Mouse (Mus musculus) lung, adult 2 months (tissue): ENCODE data around the gene Clec16a. TPM values are rescaled to one million over a fixed set of nuclear protein-coding genes. Genes with fewer than 3 reads are reported as not detected.

Source experiments
- DNase-seq: peaks from one replicate; pipeline ENCODE4 v3.0.0; 2022
- H3K4me1 ChIP-seq: fragments of 200-500 bp; 2 replicates; pipeline ENCODE4 v1.6.1; 2011; ENCODE audit warnings: low read length; ENCODE audit not compliant: control insufficient read depth, insufficient read depth
- H3K4me3 ChIP-seq: fragments of 200-500 bp; replicated peaks from 2 replicates; pipeline ENCODE3; 2011; ENCODE audit warnings: low read depth, mild to moderate bottlenecking, control low read depth, low read length; ENCODE audit errors: extremely low read depth
- CTCF ChIP-seq: fragments of 200-500 bp; IDR thresholded peaks from 2 replicates; pipeline ENCODE4 v1.5.1; 2011; ENCODE audit warnings: mild to moderate bottlenecking, low read length, control low read depth; ENCODE audit not compliant: insufficient read depth
- POLR2A ChIP-seq: fragments of 200-500 bp; IDR thresholded peaks from 2 replicates; pipeline ENCODE4 v1.6.1; 2011; ENCODE audit warnings: low read depth, mild to moderate bottlenecking, control low read depth, low read length, borderline replicate concordance; ENCODE audit errors: extremely low read depth
- WGBS: fragments of 180-500 bp; shearing (Covaris S2); methylation state at CpG from one replicate; pipeline ENCODE4 v1.1.7; 2018; 5-methylcytosine and 5-hydroxymethylcytosine counted together
- polyA plus RNA-seq: library from polyadenylated mRNA; depleted of rRNA; stranded (reverse); fragments of >200 nt; gene quantifications from 2 replicates; pipeline ENCODE4 v1.2.3, GENCODE M21; 2012

Gene Clec16a
- polyA plus RNA-seq, 1 experiment = 18.3 TPM

DNA sequence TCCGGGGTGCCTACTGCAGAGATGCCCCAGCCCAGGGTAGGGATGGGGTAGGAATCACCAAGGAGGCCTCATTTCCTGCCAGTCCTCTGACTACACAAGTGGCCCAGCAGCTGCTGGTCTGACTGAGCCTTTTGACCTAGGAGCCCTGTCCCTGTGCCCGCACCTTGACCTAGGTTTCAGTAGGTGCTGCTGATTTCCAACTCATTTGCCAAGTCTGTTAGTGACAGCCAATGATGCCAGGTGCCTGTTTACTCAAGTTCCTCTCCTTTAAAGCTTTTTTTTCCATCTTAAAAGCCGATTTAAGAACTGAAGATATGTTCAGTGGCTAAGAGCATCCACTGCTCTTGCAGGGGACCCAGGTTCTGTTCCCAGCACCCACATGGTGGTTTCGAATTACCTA, 11.4 kb upstream of the Clec16a start:
- Histone ChIP-seq H3K4me3 (no peak overlapping the region), H3K4me1 (0 out of 2 replicates have a peak, but pooled peaks cover 2% of the 10 kb centered on the region)
- DNase-seq = no peak
- WGBS = 91% methylated on average over 4 of the region's 4 CpGs
- TF ChIP-seq POLR2A = no peak
- no peak for TF ChIP-seq CTCF

DNA sequence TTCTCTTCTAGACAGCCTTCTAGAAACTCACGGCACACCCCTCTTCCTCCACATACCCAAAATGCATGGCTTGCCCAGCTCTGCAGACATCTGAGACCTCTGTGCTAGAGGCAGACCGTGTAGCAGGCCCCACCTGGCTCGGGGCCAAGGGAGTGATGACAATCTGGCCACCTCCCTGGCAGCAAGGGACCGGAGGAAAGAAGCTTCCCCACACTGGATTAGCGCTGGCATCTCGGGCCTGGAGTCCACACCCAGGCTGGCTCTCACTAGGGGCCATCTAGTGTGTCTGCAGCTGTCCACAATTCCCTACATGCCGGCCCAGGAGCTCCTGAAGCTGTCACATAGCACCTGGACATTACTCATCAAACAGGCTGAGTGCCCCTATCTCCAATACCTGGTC, 10.6 kb upstream of the Clec16a start:
- 64% methylated on average over 7 of the region's 7 CpGs for WGBS
- H3K4me1 ChIP-seq = 0 out of 2 replicates have a peak, but pooled peaks cover 6% of the 10 kb centered on the region
- DNase-seq = no peak
- no peak for TF ChIP-seq CTCF
- TF ChIP-seq POLR2A = no peak
- no peak overlapping the region for H3K4me3 ChIP-seq

DNA sequence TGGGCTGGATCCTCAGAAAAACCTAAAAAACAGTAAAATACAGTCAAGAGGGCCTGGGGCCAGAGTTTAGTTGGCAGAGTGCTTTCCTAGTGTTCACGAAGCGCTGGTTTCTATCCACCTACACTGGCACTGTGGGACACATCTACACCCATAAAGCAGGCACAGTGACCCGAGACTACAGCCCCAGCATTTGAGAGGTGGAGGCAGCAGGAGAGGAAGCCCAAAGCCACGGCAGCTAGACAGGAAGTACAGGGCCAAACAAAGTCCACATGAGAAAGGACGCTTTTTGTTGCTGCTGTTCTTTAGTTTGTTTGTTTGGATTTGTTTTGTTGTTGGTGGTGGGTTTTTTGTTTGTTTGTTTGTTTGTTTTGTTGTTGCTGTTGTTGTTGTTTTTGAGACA, 8.8 kb upstream of the Clec16a start:
- 53% methylated on average over 5 of the region's 5 CpGs for WGBS
- Histone ChIP-seq H3K4me3 (no peak overlapping the region), H3K4me1 (peaks cover 10% of the 10 kb centered on the region; the same call in 1 of the 2 replicates)
- no peak for DNase-seq
- no peak for TF ChIP-seq POLR2A

DNA sequence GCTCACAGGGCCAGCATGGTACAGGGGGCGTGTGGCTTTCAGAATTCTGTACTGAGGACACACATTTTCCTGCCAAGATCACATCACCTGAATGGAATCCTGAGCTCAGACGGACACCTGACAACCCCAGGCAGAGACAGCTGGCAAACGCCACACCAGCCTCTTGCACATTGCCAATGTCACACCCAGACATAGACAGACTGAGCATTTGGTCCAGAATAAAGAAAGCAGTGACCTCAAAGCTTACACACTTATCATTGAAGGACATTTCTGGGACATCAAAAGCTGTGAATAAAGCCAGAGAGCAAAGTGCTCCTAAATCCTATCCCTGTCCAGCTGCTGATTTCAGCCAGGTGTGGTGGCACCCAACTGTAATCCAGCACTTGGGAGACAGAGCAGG, 8.2 kb upstream of the Clec16a start:
- DNase-seq = no peak
- peaks cover 10% of the 10 kb centered on the region; the same call in 1 of the 2 replicates for H3K4me1 ChIP-seq
- H3K4me3 ChIP-seq = no peak overlapping the region
- 69% methylated on average over 3 of the region's 3 CpGs for WGBS
- TF ChIP-seq CTCF = no peak

DNA sequence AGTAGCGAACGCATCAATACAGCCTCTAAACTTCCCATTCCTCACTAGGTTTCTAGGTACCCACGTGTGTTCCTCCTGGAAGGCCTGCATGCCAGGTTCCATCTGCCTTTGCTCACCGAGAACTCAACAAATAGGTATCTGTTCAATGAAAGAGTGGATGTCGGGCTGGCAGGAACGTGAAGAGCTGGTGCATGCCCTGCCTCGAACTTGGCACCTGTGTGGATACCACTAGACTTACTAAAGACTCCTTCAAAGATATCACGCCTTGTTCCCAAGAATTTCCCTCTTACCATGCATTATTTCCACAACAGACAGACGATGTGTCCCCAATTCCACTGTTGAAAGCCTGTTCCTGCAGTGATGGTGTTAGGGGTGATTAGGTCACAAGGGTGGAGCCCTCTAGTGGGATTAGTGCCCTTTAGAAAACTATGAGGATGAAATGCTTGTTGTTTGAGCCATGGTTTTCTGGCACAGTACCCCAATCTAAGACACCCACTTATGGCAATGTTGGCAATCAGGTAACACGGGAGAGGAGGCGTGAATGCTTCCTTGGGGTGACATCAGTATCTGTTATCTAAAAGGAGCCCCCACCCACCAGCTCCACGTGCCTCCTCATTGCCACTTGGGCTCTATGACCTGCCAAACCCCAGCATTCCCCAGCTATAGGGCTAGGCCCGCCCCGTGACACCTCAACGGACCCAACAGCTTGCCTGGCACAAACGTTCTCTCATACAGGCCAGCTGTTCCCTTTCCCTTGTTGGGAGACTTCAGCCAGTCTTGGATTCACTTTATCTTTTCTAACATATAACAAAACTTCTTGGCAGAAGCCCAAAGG, 4.2 kb upstream of the Clec16a start:
- Histone ChIP-seq H3K4me3 (peak overlapping the region; percentile 74), H3K4me1 (peaks cover 12% of the 10 kb centered on the region; the same call in 1 of the 2 replicates)
- TF ChIP-seq POLR2A (no peak), CTCF (no peak)
- WGBS = 46% methylated on average over 16 of the region's 16 CpGs
- DNase-seq = no peak

DNA sequence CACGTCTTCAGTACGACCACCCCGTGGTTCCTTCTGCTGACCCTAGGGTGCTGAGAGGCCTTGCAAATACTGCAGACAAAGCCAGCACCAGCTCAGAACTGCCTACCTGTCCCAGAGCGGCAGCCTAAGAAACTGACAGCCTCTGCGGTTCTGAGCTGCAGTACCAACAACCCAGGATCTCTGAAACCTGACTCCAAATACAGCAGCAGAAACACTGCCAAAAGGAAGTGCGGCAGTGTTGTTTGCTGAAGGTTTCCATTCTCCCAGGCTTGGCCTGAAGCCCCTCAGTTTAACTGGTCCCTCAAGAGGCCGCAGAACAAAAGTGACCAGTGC, 3.6 kb upstream of the Clec16a start:
- TF ChIP-seq CTCF = no peak
- TF ChIP-seq POLR2A = no peak
- whole genome bisulfite sequencing = 6% methylated on average over 7 of the region's 7 CpGs
- peaks cover 15% of the 10 kb centered on the region for H3K4me1 ChIP-seq
- peak overlapping the region; percentile 74 for H3K4me3 ChIP-seq
- DNase-seq = peak; percentile 34

DNA sequence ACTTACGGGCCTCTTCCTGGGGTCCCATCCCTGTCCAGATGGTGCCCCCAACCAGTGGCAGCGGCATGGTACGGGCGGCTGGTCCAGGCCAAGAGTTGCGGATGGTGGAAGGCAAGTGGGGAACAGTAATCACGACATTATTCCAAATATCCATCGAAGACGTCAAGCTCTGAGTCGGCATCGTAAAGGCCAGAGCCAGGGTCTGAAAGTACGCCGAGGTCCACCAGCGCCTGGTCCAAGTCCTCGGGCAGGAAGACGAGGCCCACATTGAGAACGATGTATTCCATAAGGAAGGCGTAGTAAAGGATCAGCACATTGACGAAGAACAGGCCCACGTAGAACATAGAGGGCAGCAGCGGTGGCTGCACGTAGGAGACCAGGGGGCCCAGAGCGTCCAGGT, 2.9 kb upstream of the Clec16a start:
- Histone ChIP-seq H3K4me1 (peaks cover 15% of the 10 kb centered on the region), H3K4me3 (peak overlapping the region; percentile 74)
- DNase-seq = peak; percentile 44
- WGBS = 4% methylated on average over 22 of the region's 22 CpGs
- TF ChIP-seq POLR2A (no peak), CTCF (no peak)

DNA sequence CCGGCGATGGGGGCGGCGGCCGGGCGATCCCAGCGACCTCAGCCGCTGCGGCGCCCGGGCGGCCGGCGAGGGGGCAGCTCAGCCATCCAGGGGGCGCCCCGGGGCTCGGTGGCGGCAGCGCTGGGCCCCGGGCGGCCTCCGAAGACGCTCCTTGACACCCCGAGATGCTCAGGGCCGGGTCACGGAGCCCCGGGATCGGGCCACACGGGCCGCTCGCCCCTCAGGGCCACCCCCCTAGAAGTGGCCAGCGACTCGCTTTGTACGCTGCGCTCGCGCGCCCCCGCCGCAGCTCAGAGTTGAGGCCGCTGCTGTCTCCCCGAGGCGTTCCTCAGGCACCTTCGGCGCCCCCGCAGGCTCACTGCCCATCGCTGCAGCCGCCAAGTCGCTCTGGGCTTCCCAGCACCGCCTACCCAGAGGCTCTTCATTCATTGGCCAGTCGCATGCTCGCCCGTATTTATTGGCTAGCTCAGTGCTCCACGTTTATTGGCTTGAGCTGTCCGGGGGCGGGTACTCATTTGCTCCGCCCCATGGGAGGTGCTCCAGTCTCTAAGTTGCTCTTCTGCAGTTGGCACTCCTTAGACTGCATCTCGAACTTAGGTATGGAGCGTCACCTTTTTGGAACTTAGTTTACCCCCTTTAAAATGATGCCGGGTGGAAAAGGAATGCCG, 2.3 kb upstream of the Clec16a start, which contains the start of gene Dexi:
Gene Dexi, minus strand, starts transcription at position 357 of the 668 bp plus-strand sequence.
- TF ChIP-seq CTCF = no peak
- peak; percentile 94 for TF ChIP-seq POLR2A
- Histone ChIP-seq H3K4me3 (peak within 1 kb of the TSS; percentile 74), H3K4me1 (peaks cover 15% of the 10 kb centered on the region)
- DNase-seq = peak; percentile 90
- WGBS = under 1% methylated on average over 60 of the region's 61 CpGs

DNA sequence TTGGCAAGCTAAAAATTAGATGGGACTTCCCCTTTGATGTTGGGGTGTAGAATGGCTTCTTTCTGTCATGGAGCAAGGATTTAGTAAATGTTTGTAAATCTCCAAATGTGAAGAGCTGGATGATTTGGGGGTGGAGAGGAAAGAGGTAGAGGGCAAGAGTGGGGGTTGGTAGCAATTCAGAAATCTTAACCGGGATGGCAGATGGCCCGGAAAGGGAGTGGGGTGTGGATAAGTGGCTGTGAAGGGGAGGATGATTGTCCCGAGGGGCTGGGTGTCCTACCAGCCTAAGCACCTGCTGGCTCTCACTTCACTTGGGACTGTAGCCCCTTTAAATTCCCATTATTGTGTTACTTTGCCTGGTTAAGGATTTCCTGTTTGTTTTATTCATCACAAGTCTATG, 1.7 kb downstream of the Clec16a start:
- Histone ChIP-seq H3K4me3 (no peak overlapping the region), H3K4me1 (peaks cover 8% of the 10 kb centered on the region)
- WGBS = 36% methylated on average over 3 of the region's 3 CpGs
- TF ChIP-seq CTCF (no peak), POLR2A (no peak)
- no peak for DNase-seq

DNA sequence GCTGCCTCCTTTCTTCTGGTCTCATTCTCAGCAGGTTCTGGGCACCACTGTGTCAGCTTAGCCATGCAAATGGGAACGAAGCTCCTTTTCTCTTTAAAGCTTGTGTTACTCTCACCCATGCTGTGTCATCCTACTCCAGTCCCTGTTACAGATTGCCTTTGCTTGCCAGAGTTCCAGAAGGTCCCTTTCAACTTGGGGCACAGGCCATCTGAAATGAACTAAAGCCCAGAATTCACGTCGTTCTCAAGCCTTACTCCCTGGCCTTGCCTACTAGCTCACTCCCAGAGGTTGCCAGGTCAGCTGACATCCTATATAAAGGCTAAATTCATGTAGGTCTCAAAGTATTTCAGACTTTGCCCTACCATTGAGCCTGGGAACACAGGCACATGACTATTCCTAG, 3.8 kb downstream of the Clec16a start:
- DNase-seq = no peak
- TF ChIP-seq POLR2A (no peak), CTCF (no peak)
- Histone ChIP-seq H3K4me3 (no peak overlapping the region), H3K4me1 (peaks cover 8% of the 10 kb centered on the region)
- 63% methylated on average over 3 of the region's 3 CpGs for WGBS

DNA sequence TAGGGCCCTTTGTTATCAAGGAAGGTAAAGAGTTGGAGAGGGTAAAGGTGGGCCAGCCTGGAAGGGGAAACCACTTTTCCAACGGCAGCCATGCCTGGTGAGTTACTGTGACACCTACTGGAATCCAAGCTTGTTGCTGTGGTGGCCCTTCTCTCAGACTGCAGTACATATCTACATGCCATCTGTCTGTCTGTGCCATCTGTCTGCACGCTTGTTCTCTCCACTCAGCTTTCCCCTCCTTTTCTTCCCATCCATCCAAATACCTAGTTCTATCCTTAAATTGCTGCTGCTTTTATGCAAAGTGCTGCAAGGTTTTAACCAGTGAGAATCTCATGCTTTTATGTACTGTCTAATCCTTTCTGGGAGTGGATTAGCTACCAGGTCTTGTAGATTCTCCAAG, 4.5 kb downstream of the Clec16a start:
- WGBS = 81% methylated on average over 2 of the region's 2 CpGs
- TF ChIP-seq CTCF = no peak
- no peak for TF ChIP-seq POLR2A

More for the DNA sequence above, 4.5 kb downstream of the Clec16a start:
- H3K4me1 ChIP-seq = peaks cover 8% of the 10 kb centered on the region
- H3K4me3 ChIP-seq = no peak overlapping the region
- DNase-seq = no peak
